Mouse (Mus musculus) heart, postnatal 0 days (tissue): ENCODE measurements around the gene Olfr571. TPM values are rescaled to one million over a fixed set of nuclear protein-coding genes. Genes with fewer than 3 reads are reported as not detected.

Source experiments
- ATAC-seq: fragments of 200-750 bp; cut with Nextera tagmentation; 2 replicates; pipeline ENCODE4 v1.8.0; 2017; ENCODE audit warnings: low read depth, moderate number of reproducible peaks, moderate library complexity; ENCODE audit not compliant: insufficient read depth
- DNase-seq: peaks from one replicate; pipeline ENCODE4 v3.0.0-alpha.2; 2016; ENCODE audit warnings: low spot score
- H3K27ac ChIP-seq: fragments of 300-500 bp; sonication (generic); 2 replicates; pipeline ENCODE4 v1.5.1; 2014; ENCODE audit warnings: low read depth, mild to moderate bottlenecking
- H3K27me3 ChIP-seq: fragments of 300-500 bp; sonication (generic); 2 replicates; pipeline ENCODE4 v1.6.1; 2014; ENCODE audit warnings: low read length, mixed read lengths; ENCODE audit not compliant: control insufficient read depth, insufficient read depth
- H3K36me3 ChIP-seq: fragments of 300-500 bp; sonication (generic); replicated peaks from 2 replicates; pipeline ENCODE4 v1.6.1; 2014; ENCODE audit warnings: low read length, mixed read lengths; ENCODE audit not compliant: control insufficient read depth, insufficient read depth
- H3K4me1 ChIP-seq: fragments of 300-500 bp; sonication (generic); 2 replicates; pipeline ENCODE4 v1.6.1; 2014; ENCODE audit warnings: antibody characterized with exemption; ENCODE audit not compliant: control insufficient read depth, insufficient read depth
- H3K4me2 ChIP-seq: fragments of 300-500 bp; sonication (generic); 2 replicates; pipeline ENCODE4 v1.6.1; 2014; ENCODE audit warnings: low read depth, mild to moderate bottlenecking, low read length, moderate library complexity
- H3K4me3 ChIP-seq: fragments of 300-500 bp; sonication (generic); 2 replicates; pipeline ENCODE4 v1.5.1; 2014; ENCODE audit warnings: low read depth, low read length
- H3K9ac ChIP-seq: fragments of 300-500 bp; sonication (generic); replicated peaks from 2 replicates; pipeline ENCODE4 v1.6.1; 2014; ENCODE audit warnings: low read depth, low read length, mixed read lengths
- H3K9me3 ChIP-seq: fragments of 300-500 bp; sonication (generic); replicated peaks from 2 replicates; pipeline ENCODE4 v1.6.1; 2016; ENCODE audit warnings: low read length; ENCODE audit not compliant: control insufficient read depth
- CTCF ChIP-seq: IDR thresholded peaks from 2 replicates; pipeline ENCODE4 v1.5.1; 2016; ENCODE audit warnings: antibody characterized with exemption, control low read depth, low read depth
- EP300 ChIP-seq: IDR thresholded peaks from 2 replicates; pipeline ENCODE4 v1.6.1; 2016; ENCODE audit warnings: antibody characterized with exemption, low read depth
- WGBS: fragments of 180-500 bp; shearing (Covaris S2); extraction: QIAGEN DNeasy Blood & Tissue Kit; methylation state at CpG from one replicate; pipeline ENCODE4 v1.1.7; 2014; 5-methylcytosine and 5-hydroxymethylcytosine counted together
- polyA plus RNA-seq: library from polyadenylated mRNA; unstranded; fragments of >200 nt; fragmentation: Nextera tagmentation; extraction: Ambion mirVana; gene quantifications from 2 replicates; pipeline ENCODE4 v1.2.1, GENCODE M21; 2015
- total RNA-seq: library from RNA; depleted of rRNA; stranded (reverse); fragments of >200 nt; gene quantifications from 2 replicates; pipeline ENCODE4 v1.2.3, GENCODE M21; 2014; ENCODE audit warnings: low replicate concordance; rRNA removed

The Olfr571 gene
- total RNA-seq, result not detected in 2 replicates
- not detected in 2 replicates for polyA plus RNA-seq

DNA sequence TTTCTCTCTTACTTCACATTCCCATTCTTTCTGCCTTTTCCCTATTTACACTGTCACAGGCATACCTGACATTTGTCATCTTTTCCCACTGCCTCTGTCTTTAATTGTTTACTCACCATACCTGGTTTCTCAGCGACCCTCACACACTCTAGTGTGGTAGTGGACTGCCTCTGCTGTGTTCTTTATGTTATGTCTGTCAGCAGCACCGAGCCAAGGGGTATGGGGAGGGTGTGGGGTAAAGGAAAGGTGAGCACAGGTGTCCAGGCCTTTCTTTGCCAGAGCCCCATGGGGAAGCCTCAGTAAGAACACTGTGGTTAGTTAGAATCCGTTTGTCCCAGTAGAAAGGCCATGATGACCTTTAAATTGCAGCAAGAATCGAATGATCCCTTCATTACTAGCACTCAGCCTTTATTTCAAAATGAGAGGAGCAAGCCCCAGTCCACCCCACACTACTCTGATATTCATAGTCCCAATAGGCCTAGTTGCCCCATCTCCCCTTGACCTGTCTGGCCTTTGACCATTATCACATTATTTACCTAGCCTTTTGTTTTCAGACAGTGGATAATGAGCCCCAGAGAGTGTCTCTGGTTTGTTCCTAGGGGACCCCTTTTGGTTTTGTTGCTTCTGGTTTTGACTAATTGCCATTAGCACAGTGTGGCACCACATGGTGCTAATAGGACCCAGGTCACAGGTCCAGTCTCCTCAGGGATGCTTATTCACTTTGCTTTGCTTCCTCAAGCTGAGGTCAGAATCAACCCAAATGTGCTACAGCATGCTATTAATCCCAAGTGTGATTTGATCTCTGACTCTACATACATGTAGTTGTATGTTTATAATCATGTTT is at the start of gene Olfr571:
Olfr571 (minus strand) TSS at position 505 of the 844 bp plus-strand sequence.
- H3K9me3 ChIP-seq, result no peaks in the 10 kb centered on the region
- DNase-seq (no peak), ATAC-seq (no peak)
- no peaks in the 10 kb centered on the region for H3K36me3 ChIP-seq
- no peaks in the 10 kb centered on the region for H3K27me3 ChIP-seq
- H3K9ac ChIP-seq, result no peak within 1 kb of the TSS
- WGBS, result 69% methylated on average over 4 of the region's 4 CpGs
- TF ChIP-seq EP300, result no peak
- H3K4me1 ChIP-seq, result 0 out of 2 replicates have a peak, but pooled peaks cover 3% of the 10 kb centered on the region
- H3K27ac ChIP-seq, result no peak within 1 kb of the TSS
- no peak within 1 kb of the TSS for H3K4me2 ChIP-seq
- H3K4me3 ChIP-seq, result no peak within 1 kb of the TSS

DNA sequence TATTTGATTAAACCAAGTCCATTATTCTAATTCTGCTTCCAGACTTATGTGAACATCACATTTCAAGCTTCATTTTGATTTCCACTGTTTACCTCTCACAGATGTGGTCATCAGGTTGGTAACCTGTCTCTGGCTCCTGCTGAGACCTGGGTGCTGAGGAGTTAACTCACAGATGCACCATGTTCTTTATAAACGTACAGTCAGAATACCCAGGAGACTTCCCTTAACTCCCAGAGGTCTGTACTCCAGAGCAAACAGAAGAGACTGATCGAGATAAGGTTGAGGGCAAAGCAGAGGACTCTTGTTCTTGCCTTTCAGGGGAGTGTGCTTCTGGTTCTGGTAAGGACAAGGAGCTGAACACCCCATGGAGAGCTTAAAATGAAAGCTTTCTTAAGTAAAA is 45.0 kb upstream of the Olfr571 start, which contains the start of gene Olfr576:
Olfr576 (plus strand) TSS at position 301 of the 400 bp plus-strand sequence.
- H3K4me2 ChIP-seq, result no peak within 1 kb of the TSS
- TF ChIP-seq EP300 (no peak), CTCF (no peak)
- H3K4me1 ChIP-seq, result no peaks in the 10 kb centered on the region
- no peak within 1 kb of the TSS for H3K4me3 ChIP-seq
- ATAC-seq, result no peak
- 8% methylated on average over 2 of the region's 2 CpGs for WGBS
- H3K27me3 ChIP-seq, result no peaks in the 10 kb centered on the region
- no peak within 1 kb of the TSS for H3K9ac ChIP-seq
- H3K9me3 ChIP-seq, result no peaks in the 10 kb centered on the region
- no peak for DNase-seq
- H3K36me3 ChIP-seq, result no peaks in the 10 kb centered on the region
- no peak within 1 kb of the TSS for H3K27ac ChIP-seq

DNA sequence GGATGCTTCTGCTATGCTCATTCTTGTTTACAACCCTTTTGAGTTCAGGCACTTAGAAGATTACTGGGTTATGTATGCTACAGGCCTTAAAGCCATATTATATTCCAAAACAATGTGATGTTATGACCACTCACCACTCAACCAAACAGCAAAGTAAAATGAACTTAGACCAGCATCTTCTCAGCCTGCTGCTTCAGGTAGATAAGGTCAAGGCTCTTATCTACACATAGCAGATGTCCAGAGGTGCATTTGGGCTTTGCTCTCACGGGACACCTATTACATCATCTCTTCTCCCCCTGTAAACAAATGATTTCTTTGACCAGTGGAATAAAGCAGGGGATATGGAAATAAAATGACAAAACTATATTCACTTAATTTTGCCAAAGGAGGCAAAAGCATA is 41.3 kb upstream of the Olfr571 start, which contains the start of gene Olfr575:
Olfr575 (minus strand) TSS at position 183 of the 400 bp plus-strand sequence.
- Histone ChIP-seq H3K9ac (no peak within 1 kb of the TSS), H3K4me1 (no peaks in the 10 kb centered on the region), H3K27me3 (no peaks in the 10 kb centered on the region), H3K27ac (no peak within 1 kb of the TSS), H3K4me3 (no peak within 1 kb of the TSS), H3K4me2 (no peak within 1 kb of the TSS), H3K9me3 (no peaks in the 10 kb centered on the region), H3K36me3 (no peaks in the 10 kb centered on the region)
- ATAC-seq, result no peak
- TF ChIP-seq CTCF, result no peak
- TF ChIP-seq EP300, result no peak
- WGBS, result 28% methylated on average over 1 of the region's 1 CpGs
- DNase-seq, result no peak

DNA sequence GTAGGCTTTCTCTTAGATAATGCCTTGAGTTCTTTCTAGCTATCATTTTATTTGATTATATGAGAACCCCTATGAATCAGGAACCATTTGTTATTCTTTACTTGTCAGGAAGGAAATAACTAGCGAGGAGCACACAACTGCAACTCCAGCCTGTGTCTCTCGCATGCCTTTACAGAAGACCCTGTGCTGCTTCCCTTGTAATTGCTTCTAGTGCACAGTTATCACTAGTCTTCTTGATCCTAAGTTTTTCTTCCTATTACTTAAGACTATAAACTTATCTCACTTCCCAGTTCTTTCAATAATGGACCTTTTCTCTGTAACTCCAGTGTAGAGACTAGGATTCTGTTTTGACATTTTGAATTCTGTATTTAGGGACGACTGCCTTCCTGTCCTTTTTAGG is 40.8 kb upstream of the Olfr571 start:
- no peak overlapping the region for H3K4me2 ChIP-seq
- no peak for TF ChIP-seq CTCF
- no peak for TF ChIP-seq EP300
- WGBS, result 52% methylated on average over 3 of the region's 3 CpGs
- DNase-seq (no peak), ATAC-seq (no peak)
- no peaks in the 10 kb centered on the region for H3K27me3 ChIP-seq
- H3K9ac ChIP-seq, result no peak overlapping the region
- no peaks in the 10 kb centered on the region for H3K36me3 ChIP-seq
- H3K9me3 ChIP-seq, result no peaks in the 10 kb centered on the region
- no peak overlapping the region for H3K27ac ChIP-seq
- H3K4me1 ChIP-seq, result no peaks in the 10 kb centered on the region
- H3K4me3 ChIP-seq, result no peak overlapping the region

DNA sequence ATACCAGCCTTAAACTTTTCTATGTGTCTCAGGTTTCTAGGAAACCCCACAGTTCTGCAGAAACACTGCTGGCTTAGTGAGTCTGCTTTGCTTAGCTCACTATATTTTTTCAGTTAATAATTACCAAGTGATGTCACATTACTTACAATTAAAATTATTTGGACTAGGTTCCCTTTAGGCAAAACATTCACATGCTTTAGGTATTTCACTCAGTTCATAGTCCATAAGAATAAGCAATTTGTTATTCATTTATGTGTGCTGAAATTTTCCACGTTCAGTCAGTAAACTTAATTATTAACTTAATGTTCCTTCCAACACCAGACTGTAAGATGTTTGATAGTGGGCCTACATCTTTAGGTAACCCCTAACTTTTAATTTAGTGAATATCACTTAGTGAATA is 33.4 kb upstream of the Olfr571 start:
- no peak overlapping the region for H3K9ac ChIP-seq
- no peak for DNase-seq
- H3K4me1 ChIP-seq, result no peaks in the 10 kb centered on the region
- no peak overlapping the region for H3K27ac ChIP-seq
- H3K27me3 ChIP-seq, result no peaks in the 10 kb centered on the region
- TF ChIP-seq CTCF, result no peak
- no peak for TF ChIP-seq EP300
- WGBS, result 65% methylated on average over 1 of the region's 1 CpGs
- no peaks in the 10 kb centered on the region for H3K9me3 ChIP-seq
- no peak overlapping the region for H3K4me2 ChIP-seq
- H3K4me3 ChIP-seq, result no peak overlapping the region
- no peak for ATAC-seq
- H3K36me3 ChIP-seq, result no peaks in the 10 kb centered on the region

DNA sequence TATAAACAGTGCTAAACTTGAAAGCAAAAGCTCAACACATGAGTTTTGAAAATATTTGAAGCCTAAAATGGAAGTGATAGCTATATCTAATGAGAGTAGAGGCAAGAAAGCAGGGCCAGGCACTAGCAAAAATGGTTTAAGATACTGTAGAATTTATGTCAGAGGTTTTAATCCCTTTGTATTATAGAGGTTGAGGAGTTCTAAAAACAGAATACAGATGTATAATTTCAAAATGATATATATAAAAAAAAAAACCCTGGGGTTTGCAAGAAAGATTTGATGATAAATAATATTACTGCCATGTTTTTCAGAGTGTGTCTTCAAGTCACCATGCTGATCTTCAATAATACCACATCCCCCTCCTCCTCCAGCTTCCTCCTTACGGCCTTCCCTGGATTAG is 30.8 kb upstream of the Olfr571 start, which contains the start of gene Olfr574:
Olfr574 (plus strand) TSS at position 301 of the 400 bp plus-strand sequence.
- H3K27ac ChIP-seq, result no peak within 1 kb of the TSS
- ATAC-seq (no peak), DNase-seq (no peak)
- WGBS, result 82% methylated on average over 1 of the region's 1 CpGs
- H3K27me3 ChIP-seq, result no peaks in the 10 kb centered on the region
- TF ChIP-seq CTCF, result no peak
- TF ChIP-seq EP300, result no peak
- H3K4me1 ChIP-seq, result no peaks in the 10 kb centered on the region
- H3K9ac ChIP-seq, result no peak within 1 kb of the TSS
- H3K36me3 ChIP-seq, result no peaks in the 10 kb centered on the region
- H3K9me3 ChIP-seq, result no peaks in the 10 kb centered on the region
- H3K4me2 ChIP-seq, result no peak within 1 kb of the TSS
- no peak within 1 kb of the TSS for H3K4me3 ChIP-seq
